Mouse (Mus musculus): ENCODE data around the gene Map3k13. TPM values are rescaled to one million over a fixed set of nuclear protein-coding genes. Genes with fewer than 3 reads are reported as not detected.

Map3k13 gene
- polyA plus RNA-seq, 1 experiment from 2014 or later: 0.67 TPM

- no peaks in the 10 kb centered on the region for H3K4me1 ChIP-seq
- H3K4me3 ChIP-seq: no peak overlapping the region
- H3K9me3 ChIP-seq: no peaks in the 10 kb centered on the region
- no peaks in the 10 kb centered on the region for H3K27me3 ChIP-seq (replicated peaks)
- no peak overlapping the region for H3K9ac ChIP-seq
- peaks cover 11% of the 10 kb centered on the region for H3K36me3 ChIP-seq
- H3K4me2 ChIP-seq: no peak overlapping the region
- 57% methylated on average over 6 of the region's 6 CpGs for WGBS
- ATAC-seq (ENCODE audit: extremely low read depth, insufficient number of reproducible peaks, low FRiP score, low TSS enrichment): no peak
- H3K27ac ChIP-seq (replicated peaks): no peak overlapping the region
Measured at GRCm38 (mm10) chr16:21813164-21813834, 19.2 kb downstream of the Map3k13 start.

GRCm38 (mm10) chr16:21814861-21815668 lies 20.9 kb downstream of the Map3k13 start:
- WGBS: 54% methylated on average over 11 of the region's 11 CpGs
- no peak overlapping the region; the same call in 1 of the 2 replicates for H3K9ac ChIP-seq
- no peaks in the 10 kb centered on the region for H3K27me3 ChIP-seq (replicated peaks)
- H3K36me3 ChIP-seq: no peaks in the 10 kb centered on the region
- H3K9me3 ChIP-seq: no peaks in the 10 kb centered on the region
- H3K4me2 ChIP-seq: peak overlapping the region; percentile 41
- no peak overlapping the region for H3K4me3 ChIP-seq
- no peaks in the 10 kb centered on the region for H3K4me1 ChIP-seq
- no peak for ATAC-seq (ENCODE audit: extremely low read depth, insufficient number of reproducible peaks, low FRiP score, low TSS enrichment)
- H3K27ac ChIP-seq (replicated peaks): no peak overlapping the region

GRCm38 (mm10) chr16:21815669-21816010 lies 21.5 kb downstream of the Map3k13 start:
- H3K27me3 ChIP-seq (replicated peaks): no peaks in the 10 kb centered on the region
- ATAC-seq (ENCODE audit: extremely low read depth, insufficient number of reproducible peaks, low FRiP score, low TSS enrichment): no peak
- WGBS: 69% methylated on average over 7 of the region's 7 CpGs
- H3K4me2 ChIP-seq: no peak overlapping the region
- H3K9me3 ChIP-seq: no peaks in the 10 kb centered on the region
- no peak overlapping the region for H3K4me3 ChIP-seq
- H3K4me1 ChIP-seq: no peaks in the 10 kb centered on the region
- no peak overlapping the region for H3K9ac ChIP-seq
- H3K27ac ChIP-seq (replicated peaks): no peak overlapping the region
- H3K36me3 ChIP-seq: no peaks in the 10 kb centered on the region

GRCm38 (mm10) chr16:21818132-21818531 lies 24.0 kb downstream of the Map3k13 start:
- Histone ChIP-seq H3K27ac (replicated peaks) (no peak overlapping the region), H3K4me1 (no peaks in the 10 kb centered on the region), H3K9me3 (no peaks in the 10 kb centered on the region), H3K36me3 (no peaks in the 10 kb centered on the region), H3K9ac (no peak overlapping the region), H3K27me3 (replicated peaks) (no peaks in the 10 kb centered on the region), H3K4me3 (no peak overlapping the region), H3K4me2 (peak overlapping the region; percentile 30; the same call in 1 of the 2 replicates)
- WGBS: 48% methylated on average over 9 of the region's 9 CpGs
- ATAC-seq (ENCODE audit: extremely low read depth, insufficient number of reproducible peaks, low FRiP score, low TSS enrichment): no peak

- 53% methylated on average over 8 of the region's 8 CpGs for WGBS
- Histone ChIP-seq H3K4me3 (no peak overlapping the region), H3K27ac (replicated peaks) (no peak overlapping the region), H3K27me3 (replicated peaks) (no peaks in the 10 kb centered on the region), H3K9me3 (no peaks in the 10 kb centered on the region), H3K4me2 (peak overlapping the region; percentile 30), H3K9ac (no peak overlapping the region), H3K36me3 (no peaks in the 10 kb centered on the region), H3K4me1 (no peaks in the 10 kb centered on the region)
- ATAC-seq (ENCODE audit: extremely low read depth, insufficient number of reproducible peaks, low FRiP score, low TSS enrichment): no peak
Measured at GRCm38 (mm10) chr16:21818629-21819028, 24.5 kb downstream of the Map3k13 start.

- no peak for ATAC-seq (ENCODE audit: extremely low read depth, insufficient number of reproducible peaks, low FRiP score, low TSS enrichment)
- Histone ChIP-seq H3K27ac (replicated peaks) (no peak overlapping the region), H3K27me3 (replicated peaks) (no peaks in the 10 kb centered on the region), H3K9ac (no peak overlapping the region), H3K36me3 (no peaks in the 10 kb centered on the region), H3K4me1 (peaks cover 4% of the 10 kb centered on the region), H3K4me2 (no peak overlapping the region), H3K9me3 (no peaks in the 10 kb centered on the region), H3K4me3 (no peak overlapping the region)
- WGBS: 64% methylated on average over 9 of the region's 9 CpGs
Measured at GRCm38 (mm10) chr16:21825612-21826031, 31.5 kb downstream of the Map3k13 start.

- H3K4me3 ChIP-seq: no peak overlapping the region
- 57% methylated on average over 4 of the region's 4 CpGs for WGBS
- no peak overlapping the region for H3K9ac ChIP-seq
- no peaks in the 10 kb centered on the region for H3K27me3 ChIP-seq (replicated peaks)
- no peak overlapping the region for H3K27ac ChIP-seq (replicated peaks)
- H3K36me3 ChIP-seq: no peaks in the 10 kb centered on the region
- H3K9me3 ChIP-seq: no peaks in the 10 kb centered on the region
- peaks cover 4% of the 10 kb centered on the region for H3K4me1 ChIP-seq
- H3K4me2 ChIP-seq: no peak overlapping the region
- no peak for ATAC-seq (ENCODE audit: extremely low read depth, insufficient number of reproducible peaks, low FRiP score, low TSS enrichment)
Measured at GRCm38 (mm10) chr16:21827153-21827552, 33.0 kb downstream of the Map3k13 start.

GRCm38 (mm10) chr16:21827581-21827980 lies 33.4 kb downstream of the Map3k13 start:
- no peaks in the 10 kb centered on the region for H3K36me3 ChIP-seq
- ATAC-seq (ENCODE audit: extremely low read depth, insufficient number of reproducible peaks, low FRiP score, low TSS enrichment): no peak
- no peaks in the 10 kb centered on the region for H3K9me3 ChIP-seq
- 61% methylated on average over 4 of the region's 4 CpGs for WGBS
- no peak overlapping the region for H3K27ac ChIP-seq (replicated peaks)
- H3K4me1 ChIP-seq: peaks cover 4% of the 10 kb centered on the region
- no peak overlapping the region for H3K4me3 ChIP-seq
- H3K9ac ChIP-seq: no peak overlapping the region
- no peaks in the 10 kb centered on the region for H3K27me3 ChIP-seq (replicated peaks)
- no peak overlapping the region for H3K4me2 ChIP-seq

- H3K4me3 ChIP-seq: no peak overlapping the region
- peaks cover 4% of the 10 kb centered on the region for H3K4me1 ChIP-seq
- H3K36me3 ChIP-seq: no peaks in the 10 kb centered on the region
- 36% methylated on average over 5 of the region's 5 CpGs for WGBS
- H3K27me3 ChIP-seq (replicated peaks): no peaks in the 10 kb centered on the region
- H3K27ac ChIP-seq (replicated peaks): no peak overlapping the region
- no peak overlapping the region for H3K9ac ChIP-seq
- no peaks in the 10 kb centered on the region for H3K9me3 ChIP-seq
- ATAC-seq (ENCODE audit: extremely low read depth, insufficient number of reproducible peaks, low FRiP score, low TSS enrichment): no peak
- H3K4me2 ChIP-seq: no peak overlapping the region
Measured at GRCm38 (mm10) chr16:21829711-21830110, 35.6 kb downstream of the Map3k13 start.

GRCm38 (mm10) chr16:21830784-21831183 lies 36.6 kb downstream of the Map3k13 start:
- no peaks in the 10 kb centered on the region for H3K9me3 ChIP-seq
- no peak overlapping the region for H3K4me2 ChIP-seq
- peaks cover 4% of the 10 kb centered on the region for H3K4me1 ChIP-seq
- no peaks in the 10 kb centered on the region; the same call in 1 of the 2 replicates for H3K27me3 ChIP-seq (replicated peaks)
- no peak overlapping the region for H3K9ac ChIP-seq
- H3K4me3 ChIP-seq: no peak overlapping the region
- WGBS: 49% methylated on average over 6 of the region's 6 CpGs
- no peak for ATAC-seq (ENCODE audit: extremely low read depth, insufficient number of reproducible peaks, low FRiP score, low TSS enrichment)
- no peak overlapping the region for H3K27ac ChIP-seq (replicated peaks)
- H3K36me3 ChIP-seq: no peaks in the 10 kb centered on the region

GRCm38 (mm10) chr16:21831764-21832163 lies 37.6 kb downstream of the Map3k13 start:
- 76% methylated on average over 5 of the region's 5 CpGs for WGBS
- H3K4me3 ChIP-seq: no peak overlapping the region
- no peak overlapping the region for H3K27ac ChIP-seq (replicated peaks)
- H3K4me2 ChIP-seq: no peak overlapping the region
- H3K27me3 ChIP-seq (replicated peaks): no peaks in the 10 kb centered on the region; the same call in 1 of the 2 replicates
- no peak for ATAC-seq (ENCODE audit: extremely low read depth, insufficient number of reproducible peaks, low FRiP score, low TSS enrichment)
- H3K4me1 ChIP-seq: peaks cover 4% of the 10 kb centered on the region
- no peak overlapping the region for H3K9ac ChIP-seq
- H3K9me3 ChIP-seq: no peaks in the 10 kb centered on the region
- H3K36me3 ChIP-seq: no peaks in the 10 kb centered on the region

Data from heart, embryonic 13.5 days (tissue).